Comparison of ENCODE assay signal across 22 mouse cellular contexts in the genomic region with DNA sequence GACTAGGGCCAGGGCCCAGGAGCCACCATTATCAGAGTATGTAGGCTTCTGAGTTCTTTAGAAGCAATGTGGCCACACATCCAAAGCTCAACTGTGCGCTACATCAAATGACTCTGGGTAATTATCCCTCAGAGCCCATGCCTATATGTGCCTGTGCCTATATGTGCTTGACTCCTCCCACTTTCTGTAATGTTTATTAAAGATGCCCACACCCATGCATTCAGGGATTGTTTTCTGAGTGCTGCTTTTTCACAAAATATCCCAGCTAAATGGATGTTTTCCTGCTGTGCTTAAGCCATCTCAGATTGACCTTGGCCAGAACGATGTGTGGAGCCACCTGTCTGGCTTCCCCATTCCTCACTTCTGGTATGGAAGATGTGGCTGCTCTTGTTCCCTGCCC. TPM values are rescaled to one million over a fixed set of nuclear protein-coding genes. Genes with fewer than 3 reads are reported as not detected.
A peak's percentile ranks its signal among the peaks of the same experiment; 100 is the strongest.
DNase-seq lines count a peak whose midpoint lies in the region; TF ChIP-seq lines count a peak whose summit lies in the region.
"Had no signal": no experiment of that assay in that cellular context is flagged by ENCODE, and none has a peak within 500 bp of the region (broad histone marks: within the 10 kb centered on the region; RNA-seq: fewer than 3 reads in every experiment).

No protein-coding gene starts in this region.

- H3K4me3 ChIP-seq in gastrocnemius, adult 2 months, result no peak overlapping the region
- H3K4me3 ChIP-seq in CH12.LX (replicated peaks in 1 of 3; ENCODE audit: low read depth in 2 of 3, low read length in 2 of 3, poor library complexity in 1 of 3), result no peak overlapping the region
- no peak overlapping the region for H3K4me3 ChIP-seq in MEL (ENCODE audit: control insufficient read depth in 1 of 2, insufficient read depth in 1 of 2, low read depth in 2 of 2, low read length in 2 of 2)

- peaks cover 47 to 69% of the 10 kb centered on the region in 2 experiments for H3K36me3 ChIP-seq in CH12.LX (replicated peaks in 1 of 2; ENCODE audit: control insufficient read depth in 1 of 2, insufficient read depth in 1 of 2, low read length in 1 of 2)
- peaks cover 3 to 17% of the 10 kb centered on the region in 2 experiments; a peak in 3 of 4 replicates for H3K36me3 ChIP-seq in MEL (ENCODE audit: control insufficient read depth in 1 of 2, insufficient read depth in 2 of 2, low read length in 2 of 2)

- H3K79me2 ChIP-seq in CH12.LX (replicated peaks; ENCODE audit: control insufficient read depth, extremely low read depth, insufficient read depth, poor library complexity, severe bottlenecking), result peaks cover 41% of the 10 kb centered on the region
- peaks cover 37% of the 10 kb centered on the region for H3K79me2 ChIP-seq in MEL (ENCODE audit: control insufficient read depth, insufficient read depth, low read length, poor library complexity)

- in situ Hi-C loops in CH12.LX (cut with MboI; ENCODE audit: low pct_ligation_motif_present, low pct_unique_long_range_greater_than_20kb, low sequenced_read_pairs), result no loop called here

- no peak for TF ChIP-seq RAD21 in CH12.LX (IDR thresholded peaks at IDR 0.05; ENCODE audit: low read depth, low read length)
- no peak for TF ChIP-seq RAD21 in MEL (IDR thresholded peaks at IDR 0.05; ENCODE audit: low read depth, low read length)

- no peak for TF ChIP-seq EP300 in CH12.LX (IDR thresholded peaks at IDR 0.05; ENCODE audit: low read length)
- TF ChIP-seq EP300 in MEL (IDR thresholded peaks at IDR 0.05; ENCODE audit: low read depth in 1 of 2, low read length in 2 of 2), result no peak

- H3K9me3 ChIP-seq in CH12.LX (replicated peaks; ENCODE audit: low read length) (no peaks in the 10 kb centered on the region), MEL (replicated peaks; ENCODE audit: insufficient read depth, low read length) (no peaks in the 10 kb centered on the region)
- H3K9me3 ChIP-seq: G1E had no signal

- DNase-seq in gastrocnemius, adult 2 months, result peak; percentile 4
- DNase-seq in gastrocnemius, postnatal 25 days, result no peak
- DNase-seq in CH12.LX (ENCODE audit: extremely low read depth), result no peak
- no peak for DNase-seq in MEL (ENCODE audit: low read depth, low spot score)
- no peak for DNase-seq in left cerebral cortex, adult 9 months (ENCODE audit: low spot score in 2 of 2)
- no peak for DNase-seq in Muller cell, postnatal 12 days (ENCODE audit: inconsistent ontology term)
- DNase-seq: adrenal gland, adult 2 months; adrenal gland, adult 8-10 months; adrenal gland, postnatal 10 days; adrenal gland, postnatal 14 days; adrenal gland, postnatal 25 days; adrenal gland, postnatal 36 days; B cell, adult 2 months; cerebellum, adult 11 months; cerebellum, adult 11-12 months; cerebellum, adult 18-20 months; cerebellum, adult 2 months; cerebellum, adult 8-10 months; cerebellum, adult 9-10 months had no signal

- peaks cover 7 to 36% of the 10 kb centered on the region in 2 experiments; a peak in 3 of 4 replicates for H3K4me1 ChIP-seq in CH12.LX (ENCODE audit: control insufficient read depth in 1 of 2, insufficient read depth in 2 of 2)
- peaks cover 5 to 22% of the 10 kb centered on the region in 2 experiments for H3K4me1 ChIP-seq in MEL (ENCODE audit: control insufficient read depth in 1 of 2, insufficient read depth in 2 of 2, low read length in 2 of 2)

- TF ChIP-seq CTCF in gastrocnemius, adult 2 months (IDR thresholded peaks at IDR 0.05), result no peak
- TF ChIP-seq CTCF in CH12.LX (conservative IDR thresholded peaks at IDR 0.05 in 1 of 2, IDR thresholded peaks at IDR 0.05 in 1 of 2; ENCODE audit: low read depth in 2 of 2, low read length in 2 of 2) (no peak), MEL (IDR thresholded peaks at IDR 0.05 in 2 of 3, conservative IDR thresholded peaks at IDR 0.05 in 1 of 3; ENCODE audit: control insufficient read depth in 1 of 3, insufficient read depth in 1 of 3, low read depth in 2 of 3, low read length in 3 of 3, poor library complexity in 1 of 3, severe bottlenecking in 1 of 3) (no peak)

- no peak overlapping the region for H3K9ac ChIP-seq in CH12.LX (ENCODE audit: insufficient read depth, low read depth)
- H3K9ac ChIP-seq in MEL (ENCODE audit: control insufficient read depth, low read depth, low read length, poor library complexity, severe bottlenecking), result no peak overlapping the region

- no peak overlapping the region for H3K27ac ChIP-seq in gastrocnemius, adult 2 months
- H3K27ac ChIP-seq in CH12.LX (ENCODE audit: insufficient read depth, low read depth) (no peak overlapping the region), MEL (ENCODE audit: control insufficient read depth, low read depth, low read length) (no peak overlapping the region)

- no peaks in the 10 kb centered on the region for H3K27me3 ChIP-seq in CH12.LX (replicated peaks)
- no peaks in the 10 kb centered on the region for H3K27me3 ChIP-seq in MEL (ENCODE audit: control insufficient read depth in 1 of 2, insufficient read depth in 2 of 2, low read length in 2 of 2)
- H3K27me3 ChIP-seq: Patski had no signal

- H3K4me2 ChIP-seq in CH12.LX (ENCODE audit: insufficient read depth, low read depth, poor library complexity, severe bottlenecking), result no peak overlapping the region

- intact Hi-C loops in gastrocnemius, adult 2 months (cut with DNase I), result no loop called here

- TF ChIP-seq POLR2A in CH12.LX (IDR thresholded peaks at IDR 0.05; ENCODE audit: low read depth, low read length) (peak; percentile 45), MEL (IDR thresholded peaks at IDR 0.05; ENCODE audit: control insufficient read depth in 1 of 2, insufficient read depth in 1 of 2, low read depth in 1 of 2, low read length in 2 of 2, poor library complexity in 1 of 2) (peak in 1 of 2 experiments; percentile 53; a peak in 2 of 4 replicates)

- dilution Hi-C loops in CH12.LX (cut with MboI; ENCODE audit: extremely low pct_ligation_motif_present, extremely low pct_unique_long_range_greater_than_20kb, low sequenced_read_pairs), result no loop called here

TF ChIP-seq in CH12.LX, 34 proteins besides CTCF, POLR2A, EP300 and RAD21 (continues in another document):
- no peak for TF ChIP-seq ZC3H11A (IDR thresholded peaks at IDR 0.05; ENCODE audit: low read depth, low read length)
- TF ChIP-seq KAT2A (IDR thresholded peaks at IDR 0.05; ENCODE audit: insufficient replicate concordance, low read length), result no peak
- no peak for TF ChIP-seq USF2 (conservative IDR thresholded peaks at IDR 0.05; ENCODE audit: low read depth, low read length)
- no peak for TF ChIP-seq E2F4 (IDR thresholded peaks at IDR 0.05; ENCODE audit: insufficient replicate concordance, low read depth, low read length)
- TF ChIP-seq IRF4 (IDR thresholded peaks at IDR 0.05; ENCODE audit: low read depth, low read length), result no peak

TF ChIP-seq in MEL, 35 proteins besides CTCF, POLR2A, EP300 and RAD21 (continues in another document):
- TF ChIP-seq USF1 (IDR thresholded peaks at IDR 0.05; ENCODE audit: low read depth, low read length), result no peak
- no peak for TF ChIP-seq ZC3H11A (IDR thresholded peaks at IDR 0.05; ENCODE audit: low read depth, low read length)
- TF ChIP-seq POLR2AphosphoS2 (IDR thresholded peaks at IDR 0.05; ENCODE audit: low read length), result peak; percentile 88
- peak; percentile 55; the same call in 1 of the 2 replicates for TF ChIP-seq ZMIZ1 (IDR thresholded peaks at IDR 0.05; ENCODE audit: low read depth, low read length)
- TF ChIP-seq TBP (IDR thresholded peaks at IDR 0.05; ENCODE audit: low read depth, low read length), result no peak

RNA-seq across cellular contexts. Expression of a gene that starts 3.9 kb away (rescaled TPM):
- total RNA-seq in gastrocnemius, adult 2 months (2021), result 1 to 10 TPM; 5.6 to 6.3 TPM
- 1 to 10 TPM; 5.2 to 9.1 TPM for total RNA-seq in gastrocnemius, postnatal 25 days (2021)
- total RNA-seq in CH12.LX (2012; rRNA removed), result 24.8 and 26.1 TPM in 2 replicates
- 34.6 and 42.6 TPM in 2 replicates for total RNA-seq in CH12.LX (2014; rRNA removed)
- 19.8 and 22.8 TPM in 2 replicates for polyA plus RNA-seq in CH12.LX (2012; ENCODE audit: insufficient read length, low read depth)
- total RNA-seq in MEL (2012; rRNA removed), result 19.8 and 20.8 TPM in 2 replicates
- 10 to 100 TPM in 1 of 2 experiments, not detected in 1; 20.0 TPM for polyA plus RNA-seq in MEL (2012; ENCODE audit: insufficient read depth in 1 of 2, insufficient read length in 2 of 2, low read depth in 1 of 2, low replicate concordance in 2 of 2, missing spikeins in 1 of 2)

RNA-seq across cellular contexts. Expression of a gene that starts 5.6 kb away (rescaled TPM):
- 1 to 10 TPM; 5.2 to 7.2 TPM for total RNA-seq in gastrocnemius, adult 2 months (2021)
- total RNA-seq in gastrocnemius, postnatal 25 days (2021), result 1 to 10 TPM; 5.8 to 7.6 TPM
- total RNA-seq in CH12.LX (2012; rRNA removed) (30.1 and 43.9 TPM in 2 replicates), CH12.LX (2014; rRNA removed) (54.6 and 61.1 TPM in 2 replicates), MEL (2012; rRNA removed) (66.1 and 104 TPM in 2 replicates)
- polyA plus RNA-seq in CH12.LX (2012; ENCODE audit: insufficient read length, low read depth) (70.4 and 104 TPM in 2 replicates), MEL (2012; ENCODE audit: insufficient read depth in 1 of 2, insufficient read length in 2 of 2, low read depth in 1 of 2, low replicate concordance in 2 of 2, missing spikeins in 1 of 2) (100 to 1,000 TPM in 1 of 2 experiments, not detected in 1; 116 TPM)

RNA-seq across cellular contexts. Expression of a gene that starts 5.7 kb away (rescaled TPM):
- 10 to 100 TPM; 19.1 to 31.8 TPM for total RNA-seq in gastrocnemius, adult 2 months (2021)
- 10 to 100 TPM; 23.3 to 25.0 TPM for total RNA-seq in gastrocnemius, postnatal 25 days (2021)
- 18.7 and 31.4 TPM in 2 replicates for total RNA-seq in CH12.LX (2012; rRNA removed)
- 17.6 and 20.3 TPM in 2 replicates for total RNA-seq in CH12.LX (2014; rRNA removed)
- 10.4 and 12.2 TPM in 2 replicates for polyA plus RNA-seq in CH12.LX (2012; ENCODE audit: insufficient read length, low read depth)
- 15.9 and 17.6 TPM in 2 replicates for total RNA-seq in MEL (2012; rRNA removed)
- polyA plus RNA-seq in MEL (2012; ENCODE audit: insufficient read depth in 1 of 2, insufficient read length in 2 of 2, low read depth in 1 of 2, low replicate concordance in 2 of 2, missing spikeins in 1 of 2), result 10 to 100 TPM in 1 of 2 experiments, not detected in 1; 17.5 TPM

RNA-seq across cellular contexts. Expression of a gene that starts 10.2 kb away (rescaled TPM):
- 1 to 10 TPM in 1 of 2 experiments, under 1 TPM in 1; 0.41 to 1.2 TPM for total RNA-seq in gastrocnemius, adult 2 months (2021)
- under 1 TPM in 1 of 2 experiments, not detected in 1; 0.83 TPM for total RNA-seq in gastrocnemius, postnatal 25 days (2021)
- total RNA-seq in CH12.LX (2012; rRNA removed), result 0.34 TPM in 2 replicates
- 0.41 TPM in 1 of 2 replicates, not detected in the other for total RNA-seq in CH12.LX (2014; rRNA removed)
- 0.31 and 0.34 TPM in 2 replicates for polyA plus RNA-seq in CH12.LX (2012; ENCODE audit: insufficient read length, low read depth)
- total RNA-seq in MEL (2012; rRNA removed), result 0.35 and 0.46 TPM in 2 replicates
- under 1 TPM in 1 of 2 experiments, not detected in 1; 0.84 TPM for polyA plus RNA-seq in MEL (2012; ENCODE audit: insufficient read depth in 1 of 2, insufficient read length in 2 of 2, low read depth in 1 of 2, low replicate concordance in 2 of 2, missing spikeins in 1 of 2)
- total RNA-seq: ES-E14 had no signal

RNA-seq across cellular contexts. Expression of a gene that starts 20.9 kb away (rescaled TPM):
- total RNA-seq in gastrocnemius, adult 2 months (2021), result 100 to 1,000 TPM; 120 to 177 TPM
- total RNA-seq in gastrocnemius, postnatal 25 days (2021), result 100 to 1,000 TPM; 156 to 166 TPM
- 267 and 336 TPM in 2 replicates for total RNA-seq in CH12.LX (2012; rRNA removed)
- 47.5 and 60.3 TPM in 2 replicates for total RNA-seq in CH12.LX (2014; rRNA removed)
- polyA plus RNA-seq in CH12.LX (2012; ENCODE audit: insufficient read length, low read depth), result 341 and 363 TPM in 2 replicates
- total RNA-seq in MEL (2012; rRNA removed), result 401 and 457 TPM in 2 replicates
- polyA plus RNA-seq in MEL (2012; ENCODE audit: insufficient read depth in 1 of 2, insufficient read length in 2 of 2, low read depth in 1 of 2, low replicate concordance in 2 of 2, missing spikeins in 1 of 2), result 100 to 1,000 TPM; 374 to 461 TPM
